Mouse (Mus musculus) thymus, adult 2 months (tissue): ENCODE data around the gene Bcap29.

ENCODE experiments used
- CTCF ChIP-seq: fragments of 200-500 bp; IDR thresholded peaks from 2 replicates; pipeline ENCODE4 v1.5.1; 2012; ENCODE audit warnings: mild to moderate bottlenecking, control low read depth, low read length, moderate library complexity, borderline replicate concordance; ENCODE audit not compliant: control insufficient read depth, poor library complexity, insufficient read depth; ENCODE audit errors: extremely low read depth
- POLR2A ChIP-seq: fragments of 200-500 bp; IDR thresholded peaks from 2 replicates; pipeline ENCODE4 v1.6.1; 2012; ENCODE audit warnings: mild to moderate bottlenecking, low read length, control low read depth, moderate library complexity; ENCODE audit not compliant: control insufficient read depth, poor library complexity, insufficient read depth; ENCODE audit errors: extremely low read depth

GRCm38 (mm10) chr12:31560002-31560401 is 74.5 kb downstream of the Bcap29 start:
- TF ChIP-seq CTCF (no peak), POLR2A (no peak)
